Mouse (Mus musculus) heart, postnatal 0 days (tissue): ENCODE data around the gene Zfp369. TPM values are rescaled to one million over a fixed set of nuclear protein-coding genes. Genes with fewer than 3 reads are reported as not detected.

Source experiments
- ATAC-seq: fragments of 200-750 bp; cut with Nextera tagmentation; 2 replicates; pipeline ENCODE4 v1.8.0; 2017; ENCODE audit warnings: low read depth, moderate number of reproducible peaks, moderate library complexity; ENCODE audit not compliant: insufficient read depth
- DNase-seq: peaks from one replicate; pipeline ENCODE4 v3.0.0-alpha.2; 2016; ENCODE audit warnings: low spot score
- H3K27ac ChIP-seq: fragments of 300-500 bp; sonication (generic); 2 replicates; pipeline ENCODE4 v1.5.1; 2014; ENCODE audit warnings: low read depth, mild to moderate bottlenecking
- H3K27me3 ChIP-seq: fragments of 300-500 bp; sonication (generic); 2 replicates; pipeline ENCODE4 v1.6.1; 2014; ENCODE audit warnings: low read length, mixed read lengths; ENCODE audit not compliant: control insufficient read depth, insufficient read depth
- H3K36me3 ChIP-seq: fragments of 300-500 bp; sonication (generic); replicated peaks from 2 replicates; pipeline ENCODE4 v1.6.1; 2014; ENCODE audit warnings: low read length, mixed read lengths; ENCODE audit not compliant: control insufficient read depth, insufficient read depth
- H3K4me1 ChIP-seq: fragments of 300-500 bp; sonication (generic); 2 replicates; pipeline ENCODE4 v1.6.1; 2014; ENCODE audit warnings: antibody characterized with exemption; ENCODE audit not compliant: control insufficient read depth, insufficient read depth
- H3K4me2 ChIP-seq: fragments of 300-500 bp; sonication (generic); 2 replicates; pipeline ENCODE4 v1.6.1; 2014; ENCODE audit warnings: low read depth, mild to moderate bottlenecking, low read length, moderate library complexity
- H3K4me3 ChIP-seq: fragments of 300-500 bp; sonication (generic); 2 replicates; pipeline ENCODE4 v1.5.1; 2014; ENCODE audit warnings: low read depth, low read length
- H3K9ac ChIP-seq: fragments of 300-500 bp; sonication (generic); replicated peaks from 2 replicates; pipeline ENCODE4 v1.6.1; 2014; ENCODE audit warnings: low read depth, low read length, mixed read lengths
- H3K9me3 ChIP-seq: fragments of 300-500 bp; sonication (generic); replicated peaks from 2 replicates; pipeline ENCODE4 v1.6.1; 2016; ENCODE audit warnings: low read length; ENCODE audit not compliant: control insufficient read depth
- CTCF ChIP-seq: IDR thresholded peaks from 2 replicates; pipeline ENCODE4 v1.5.1; 2016; ENCODE audit warnings: antibody characterized with exemption, control low read depth, low read depth
- EP300 ChIP-seq: IDR thresholded peaks from 2 replicates; pipeline ENCODE4 v1.6.1; 2016; ENCODE audit warnings: antibody characterized with exemption, low read depth
- WGBS: fragments of 180-500 bp; shearing (Covaris S2); extraction: QIAGEN DNeasy Blood & Tissue Kit; methylation state at CpG from one replicate; pipeline ENCODE4 v1.1.7; 2014; 5-methylcytosine and 5-hydroxymethylcytosine counted together
- polyA plus RNA-seq: library from polyadenylated mRNA; unstranded; fragments of >200 nt; fragmentation: Nextera tagmentation; extraction: Ambion mirVana; gene quantifications from 2 replicates; pipeline ENCODE4 v1.2.1, GENCODE M21; 2015
- total RNA-seq: library from RNA; depleted of rRNA; stranded (reverse); fragments of >200 nt; gene quantifications from 2 replicates; pipeline ENCODE4 v1.2.3, GENCODE M21; 2014; ENCODE audit warnings: low replicate concordance

Gene Zfp369
- total and polyA plus RNA-seq, 2 experiments from 2014 or later = 6.2 to 27.6 TPM

GRCm38 (mm10) chr13:65242319-65242787, 36.3 kb upstream of the Zfp369 start:
- Histone ChIP-seq H3K4me2 (peak overlapping the region; percentile 99), H3K27ac (no peak overlapping the region), H3K9me3 (peaks cover 4% of the 10 kb centered on the region), H3K36me3 (no peaks in the 10 kb centered on the region), H3K4me1 (peaks cover 9% of the 10 kb centered on the region), H3K9ac (peak overlapping the region; percentile 66), H3K27me3 (no peaks in the 10 kb centered on the region), H3K4me3 (peak overlapping the region; percentile 84)
- no peak for DNase-seq
- no peak for TF ChIP-seq EP300
- TF ChIP-seq CTCF = no peak
- 26% methylated on average over 27 of the region's 27 CpGs for WGBS
- ATAC-seq = no peak

- Histone ChIP-seq H3K36me3 (0 out of 2 replicates have a peak, but pooled peaks cover 2% of the 10 kb centered on the region), H3K27ac (no peak overlapping the region), H3K9ac (no peak overlapping the region), H3K4me3 (no peak overlapping the region), H3K4me1 (peaks cover 9% of the 10 kb centered on the region), H3K4me2 (no peak overlapping the region), H3K27me3 (no peaks in the 10 kb centered on the region), H3K9me3 (peaks cover 11% of the 10 kb centered on the region)
- DNase-seq (no peak), ATAC-seq (no peak)
- 93% methylated on average over 4 of the region's 4 CpGs for WGBS
- TF ChIP-seq CTCF (peak; percentile 33; the same call in 1 of the 2 replicates), EP300 (no peak)
Measured at GRCm38 (mm10) chr13:65243273-65243672, 35.3 kb upstream of the Zfp369 start.

GRCm38 (mm10) chr13:65258175-65258954, 20.2 kb upstream of the Zfp369 start:
- Histone ChIP-seq H3K4me3 (peak overlapping the region; percentile 22), H3K27ac (no peak overlapping the region), H3K4me2 (peak overlapping the region; percentile 57), H3K9me3 (peaks cover 25% of the 10 kb centered on the region), H3K36me3 (no peaks in the 10 kb centered on the region), H3K9ac (no peak overlapping the region), H3K27me3 (no peaks in the 10 kb centered on the region), H3K4me1 (no peaks in the 10 kb centered on the region)
- no peak for TF ChIP-seq EP300
- TF ChIP-seq CTCF = no peak
- ATAC-seq (peak; percentile 42; the same call in 1 of the 2 replicates), DNase-seq (no peak)
- 18% methylated on average over 36 of the region's 36 CpGs for WGBS

GRCm38 (mm10) chr13:65259239-65259638, 19.4 kb upstream of the Zfp369 start, which contains the start of gene Gm10775:
TSS of gene Gm10775 (plus strand) at chr13:65259539.
- no peak within 1 kb of the TSS for H3K9ac ChIP-seq
- H3K27ac ChIP-seq = no peak within 1 kb of the TSS
- ATAC-seq (no peak), DNase-seq (no peak)
- no peaks in the 10 kb centered on the region for H3K27me3 ChIP-seq
- 35% methylated on average over 27 of the region's 29 CpGs for WGBS
- H3K4me2 ChIP-seq = peak within 1 kb of the TSS; percentile 57
- peak within 1 kb of the TSS; percentile 22 for H3K4me3 ChIP-seq
- H3K4me1 ChIP-seq = no peaks in the 10 kb centered on the region
- TF ChIP-seq EP300 (no peak), CTCF (no peak)
- H3K9me3 ChIP-seq = peaks cover 20% of the 10 kb centered on the region
- no peaks in the 10 kb centered on the region for H3K36me3 ChIP-seq

GRCm38 (mm10) chr13:65262086-65262485, 16.5 kb upstream of the Zfp369 start:
- no peak for DNase-seq
- 87% methylated on average over 5 of the region's 5 CpGs for WGBS
- no peak overlapping the region for H3K27ac ChIP-seq
- TF ChIP-seq EP300 (no peak), CTCF (no peak)
- ATAC-seq = no peak
- peaks cover 17% of the 10 kb centered on the region for H3K9me3 ChIP-seq
- no peak overlapping the region for H3K9ac ChIP-seq
- H3K4me2 ChIP-seq = no peak overlapping the region
- H3K4me1 ChIP-seq = no peaks in the 10 kb centered on the region
- no peaks in the 10 kb centered on the region for H3K36me3 ChIP-seq
- H3K27me3 ChIP-seq = no peaks in the 10 kb centered on the region
- no peak overlapping the region for H3K4me3 ChIP-seq
